Mouse (Mus musculus): ENCODE measurements around the gene Slc22a14. TPM values are rescaled to one million over a fixed set of nuclear protein-coding genes. Genes with fewer than 3 reads are reported as not detected.
"Not testable (repeated sequence)": the region's sequence is repeated elsewhere in the genome, so short reads cannot be mapped to it uniquely, and the experiment has no call there.

Gene Slc22a14
- polyA plus RNA-seq, 1 experiment: not detected

- Histone ChIP-seq H3K27me3 (ENCODE audit: control insufficient read depth, insufficient read depth, low read length) (no peaks in the 10 kb centered on the region), H3K27ac (ENCODE audit: insufficient read depth, low read depth, low read length) (no peak overlapping the region), H3K4me3 (ENCODE audit: low read depth, low read length) (no peak overlapping the region), H3K36me3 (ENCODE audit: control insufficient read depth, insufficient read depth, low read length) (peaks cover 6% of the 10 kb centered on the region), H3K4me1 (ENCODE audit: control insufficient read depth, insufficient read depth, insufficient read length, low read length) (no peaks in the 10 kb centered on the region)
- TF ChIP-seq CTCF (IDR thresholded peaks at IDR 0.05; ENCODE audit: extremely low read depth, insufficient read length, insufficient replicate concordance, low read depth, low read length): no peak
- no peak for TF ChIP-seq POLR2A (IDR thresholded peaks at IDR 0.05; ENCODE audit: low read depth, low read length)
- 79% methylated on average over 4 of the region's 4 CpGs for WGBS
These were observed 12.9 kb upstream of the Slc22a14 start for GRCm38 (mm10) chr9:119378231-119378630.

GRCm38 (mm10) chr9:119375556-119375955 lies 10.2 kb upstream of the Slc22a14 start:
- WGBS: 79% methylated on average over 6 of the region's 6 CpGs
- no peak overlapping the region for H3K4me3 ChIP-seq (ENCODE audit: low read depth, low read length)
- H3K27ac ChIP-seq (ENCODE audit: insufficient read depth, low read depth, low read length): no peak overlapping the region
- H3K4me1 ChIP-seq (ENCODE audit: control insufficient read depth, insufficient read depth, insufficient read length, low read length): no peaks in the 10 kb centered on the region
- no peak for TF ChIP-seq POLR2A (IDR thresholded peaks at IDR 0.05; ENCODE audit: low read depth, low read length)
- TF ChIP-seq CTCF (IDR thresholded peaks at IDR 0.05; ENCODE audit: extremely low read depth, insufficient read length, insufficient replicate concordance, low read depth, low read length): no peak
- H3K27me3 ChIP-seq (ENCODE audit: control insufficient read depth, insufficient read depth, low read length): no peaks in the 10 kb centered on the region
- peaks cover 5% of the 10 kb centered on the region for H3K36me3 ChIP-seq (ENCODE audit: control insufficient read depth, insufficient read depth, low read length)

GRCm38 (mm10) chr9:119375008-119375407 lies 9.7 kb upstream of the Slc22a14 start:
- TF ChIP-seq POLR2A (IDR thresholded peaks at IDR 0.05; ENCODE audit: low read depth, low read length) (no peak), CTCF (IDR thresholded peaks at IDR 0.05; ENCODE audit: extremely low read depth, insufficient read length, insufficient replicate concordance, low read depth, low read length) (no peak)
- H3K36me3 ChIP-seq (ENCODE audit: control insufficient read depth, insufficient read depth, low read length): peaks cover 4% of the 10 kb centered on the region; the same call in 1 of the 2 replicates

GRCm38 (mm10) chr9:119371251-119371650 lies 5.9 kb upstream of the Slc22a14 start:
- WGBS: 83% methylated on average over 4 of the region's 4 CpGs
- H3K27me3 ChIP-seq (ENCODE audit: control insufficient read depth, insufficient read depth, low read length): no peaks in the 10 kb centered on the region
- H3K27ac ChIP-seq (ENCODE audit: insufficient read depth, low read depth, low read length): no peak overlapping the region
- TF ChIP-seq CTCF (IDR thresholded peaks at IDR 0.05; ENCODE audit: extremely low read depth, insufficient read length, insufficient replicate concordance, low read depth, low read length) (no peak), POLR2A (IDR thresholded peaks at IDR 0.05; ENCODE audit: low read depth, low read length) (no peak)
- H3K4me3 ChIP-seq (ENCODE audit: low read depth, low read length): no peak overlapping the region
- H3K4me1 ChIP-seq (ENCODE audit: control insufficient read depth, insufficient read depth, insufficient read length, low read length): peaks cover 4% of the 10 kb centered on the region; the same call in 1 of the 2 replicates
- peaks cover 6% of the 10 kb centered on the region; the same call in 1 of the 2 replicates for H3K36me3 ChIP-seq (ENCODE audit: control insufficient read depth, insufficient read depth, low read length)

More at GRCm38 (mm10) chr9:119375008-119375407, 9.7 kb upstream of the Slc22a14 start:
- Histone ChIP-seq H3K27ac (ENCODE audit: insufficient read depth, low read depth, low read length) (no peak overlapping the region), H3K27me3 (ENCODE audit: control insufficient read depth, insufficient read depth, low read length) (no peaks in the 10 kb centered on the region), H3K4me1 (ENCODE audit: control insufficient read depth, insufficient read depth, insufficient read length, low read length) (no peaks in the 10 kb centered on the region), H3K4me3 (ENCODE audit: low read depth, low read length) (no peak overlapping the region)
- 89% methylated on average over 3 of the region's 3 CpGs for WGBS

- not testable (repeated sequence) for H3K27me3 ChIP-seq (ENCODE audit: control insufficient read depth, insufficient read depth, low read length); H3K36me3 ChIP-seq (ENCODE audit: control insufficient read depth, insufficient read depth, low read length); H3K27ac ChIP-seq (ENCODE audit: insufficient read depth, low read depth, low read length); H3K4me3 ChIP-seq (ENCODE audit: low read depth, low read length); H3K4me1 ChIP-seq (ENCODE audit: control insufficient read depth, insufficient read depth, insufficient read length, low read length)
- WGBS: 81% methylated on average over 4 of the region's 4 CpGs
These were observed 5.4 kb upstream of the Slc22a14 start for GRCm38 (mm10) chr9:119370770-119371169.

GRCm38 (mm10) chr9:119368367-119368766 lies 3.0 kb upstream of the Slc22a14 start:
- no peak overlapping the region for H3K4me3 ChIP-seq (ENCODE audit: low read depth, low read length)
- TF ChIP-seq CTCF (IDR thresholded peaks at IDR 0.05; ENCODE audit: extremely low read depth, insufficient read length, insufficient replicate concordance, low read depth, low read length) (no peak), POLR2A (IDR thresholded peaks at IDR 0.05; ENCODE audit: low read depth, low read length) (no peak)
- no peak overlapping the region for H3K27ac ChIP-seq (ENCODE audit: insufficient read depth, low read depth, low read length)
- no peaks in the 10 kb centered on the region for H3K27me3 ChIP-seq (ENCODE audit: control insufficient read depth, insufficient read depth, low read length)
- 65% methylated on average over 3 of the region's 3 CpGs for WGBS
- peaks cover 4% of the 10 kb centered on the region; the same call in 1 of the 2 replicates for H3K4me1 ChIP-seq (ENCODE audit: control insufficient read depth, insufficient read depth, insufficient read length, low read length)
- H3K36me3 ChIP-seq (ENCODE audit: control insufficient read depth, insufficient read depth, low read length): peaks cover 6% of the 10 kb centered on the region; the same call in 1 of the 2 replicates

- TF ChIP-seq POLR2A (IDR thresholded peaks at IDR 0.05; ENCODE audit: low read depth, low read length) (no peak), CTCF (IDR thresholded peaks at IDR 0.05; ENCODE audit: extremely low read depth, insufficient read length, insufficient replicate concordance, low read depth, low read length) (no peak)
- 28% methylated on average over 12 of the region's 12 CpGs for WGBS
- H3K27me3 ChIP-seq (ENCODE audit: control insufficient read depth, insufficient read depth, low read length): no peaks in the 10 kb centered on the region
- peaks cover under 1% of the 10 kb centered on the region; the same call in 1 of the 2 replicates for H3K36me3 ChIP-seq (ENCODE audit: control insufficient read depth, insufficient read depth, low read length)
- peaks cover 10% of the 10 kb centered on the region; the same call in 1 of the 2 replicates for H3K4me1 ChIP-seq (ENCODE audit: control insufficient read depth, insufficient read depth, insufficient read length, low read length)
- H3K27ac ChIP-seq (ENCODE audit: insufficient read depth, low read depth, low read length): no peak overlapping the region
- H3K4me3 ChIP-seq (ENCODE audit: low read depth, low read length): no peak overlapping the region; the same call in 1 of the 2 replicates
These were observed 2.1 kb downstream of the Slc22a14 start for GRCm38 (mm10) chr9:119363229-119363628.
